Mouse (Mus musculus): ENCODE data around the gene Cryba4. TPM values are rescaled to one million over a fixed set of nuclear protein-coding genes. Genes with fewer than 3 reads are reported as not detected.
A peak's percentile ranks its signal among the peaks of the same experiment; 100 is the strongest.

Cryba4 gene
- total RNA-seq, 2 experiments from 2014 or later: not detected

- no peak for ATAC-seq (replicated peaks; ENCODE audit: low FRiP score, low TSS enrichment, poor library complexity, severe bottlenecking)
Observed at GRCm38 (mm10) chr5:112272934-112273333, 20.6 kb upstream of the Cryba4 start.

- ATAC-seq (replicated peaks; ENCODE audit: low FRiP score, low TSS enrichment, poor library complexity, severe bottlenecking): peak; percentile 34
Observed at GRCm38 (mm10) chr5:112270764-112271541, 18.6 kb upstream of the Cryba4 start.

GRCm38 (mm10) chr5:112266011-112266777, 13.9 kb upstream of the Cryba4 start:
- no peak for ATAC-seq (replicated peaks; ENCODE audit: low FRiP score, low TSS enrichment, poor library complexity, severe bottlenecking)

DNA sequence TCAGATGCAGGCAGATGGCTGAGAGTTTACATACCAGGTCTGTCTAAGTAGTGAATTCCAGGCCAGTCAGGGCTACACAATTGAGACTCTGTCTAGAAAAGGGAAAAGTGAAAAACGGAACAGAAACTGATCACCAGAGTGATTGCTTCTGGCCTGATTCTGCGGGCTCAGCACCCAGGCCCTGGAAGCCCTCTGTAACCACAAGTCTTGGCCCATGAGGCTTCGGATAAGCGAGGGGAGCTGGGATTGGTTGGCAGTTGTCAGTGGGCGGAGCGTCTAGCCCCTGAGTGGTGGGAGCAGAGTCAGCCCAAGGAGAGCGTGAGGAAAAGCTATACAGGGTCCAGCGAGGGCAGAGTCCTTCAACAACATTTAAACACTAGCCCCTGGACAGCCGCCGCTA, 13.2 kb upstream of the Cryba4 start:
- ATAC-seq (replicated peaks; ENCODE audit: low FRiP score, low TSS enrichment, poor library complexity, severe bottlenecking): peak; percentile 72

DNA sequence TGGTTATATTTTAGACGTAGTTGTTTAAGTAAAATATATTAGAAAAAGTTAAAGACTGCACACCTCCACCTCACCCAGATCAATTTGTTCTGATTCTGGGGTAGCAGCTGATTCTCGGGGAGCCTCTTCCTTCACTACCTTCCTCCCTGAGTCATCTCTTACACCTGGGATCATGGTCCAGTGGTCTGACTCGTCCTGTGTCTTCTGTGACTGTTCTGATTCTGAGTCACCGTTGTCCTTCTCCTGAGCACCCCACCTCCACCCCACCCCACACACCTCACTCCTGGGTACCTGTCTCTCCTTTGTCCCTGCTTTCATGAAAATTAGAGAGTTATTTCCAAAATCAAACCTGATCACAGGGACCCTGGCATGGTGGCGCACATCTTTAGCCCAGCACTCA, 12.8 kb upstream of the Cryba4 start:
- no peak for ATAC-seq (replicated peaks; ENCODE audit: low FRiP score, low TSS enrichment, poor library complexity, severe bottlenecking)

GRCm38 (mm10) chr5:112264099-112264498, 11.8 kb upstream of the Cryba4 start:
- ATAC-seq (replicated peaks; ENCODE audit: low FRiP score, low TSS enrichment, poor library complexity, severe bottlenecking): no peak

GRCm38 (mm10) chr5:112260818-112261217, 8.5 kb upstream of the Cryba4 start:
- ATAC-seq (replicated peaks; ENCODE audit: low FRiP score, low TSS enrichment, poor library complexity, severe bottlenecking): no peak

DNA sequence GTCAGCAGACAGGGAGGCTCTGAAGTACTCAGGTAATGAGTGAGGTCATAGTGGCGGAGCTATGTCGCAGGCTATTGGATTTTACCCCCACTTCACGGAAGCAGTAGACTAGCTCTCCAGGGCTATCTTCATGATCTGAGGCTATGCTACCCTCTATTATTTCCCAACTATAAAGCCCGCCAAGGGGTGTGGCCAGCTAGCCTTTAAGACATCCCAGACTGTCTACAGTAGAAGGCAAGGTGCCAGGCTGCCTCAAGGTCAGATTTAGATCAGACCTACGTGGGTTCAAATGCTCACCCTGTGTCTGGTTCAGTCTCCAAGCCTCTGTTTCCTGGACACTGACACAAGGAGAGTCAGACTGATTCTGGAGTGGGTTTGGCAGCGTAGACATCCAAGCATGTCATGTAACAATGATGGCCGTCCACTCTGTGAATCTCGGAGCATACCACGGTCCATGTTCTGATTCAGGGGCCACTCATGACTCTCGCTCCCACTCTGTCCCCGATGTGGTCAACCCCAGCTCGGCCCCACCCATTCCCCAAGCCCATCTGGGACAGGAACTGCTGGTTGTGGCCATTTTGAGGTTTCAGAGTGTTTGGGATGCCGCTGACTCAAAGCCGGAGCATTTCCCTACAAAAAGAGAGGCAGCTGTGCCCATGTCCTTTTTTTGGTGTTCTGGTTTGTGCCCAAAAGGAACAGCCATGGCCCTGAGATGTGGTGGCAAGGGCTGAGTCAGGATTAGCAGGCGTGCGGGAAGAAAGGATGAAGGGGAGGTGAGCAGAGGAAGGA, 7.7 kb upstream of the Cryba4 start:
- 0 out of 2 replicates have a peak, but pooled peaks have one; percentile 5 for ATAC-seq (replicated peaks; ENCODE audit: low FRiP score, low TSS enrichment, poor library complexity, severe bottlenecking)

DNA sequence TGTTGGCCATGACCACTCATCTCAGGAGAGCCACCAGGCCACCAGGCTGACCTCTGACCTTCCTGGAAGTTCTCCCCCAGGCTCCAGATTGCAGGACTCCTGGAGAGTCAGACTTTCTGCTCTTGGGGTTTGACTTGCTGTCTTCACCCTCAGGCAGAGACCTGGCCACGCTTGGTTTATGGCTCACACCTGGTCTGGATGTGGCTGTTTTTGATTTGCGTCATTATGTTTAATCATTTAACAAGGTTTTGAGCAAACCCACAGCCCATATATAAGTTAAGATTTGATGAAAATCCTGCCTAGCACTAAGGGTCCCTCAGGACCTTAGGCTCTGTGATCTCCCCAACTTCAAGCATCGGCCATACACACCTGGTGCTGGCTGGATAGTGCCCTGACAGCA, 5.6 kb upstream of the Cryba4 start:
- no peak for ATAC-seq (replicated peaks; ENCODE audit: low FRiP score, low TSS enrichment, poor library complexity, severe bottlenecking)

DNA sequence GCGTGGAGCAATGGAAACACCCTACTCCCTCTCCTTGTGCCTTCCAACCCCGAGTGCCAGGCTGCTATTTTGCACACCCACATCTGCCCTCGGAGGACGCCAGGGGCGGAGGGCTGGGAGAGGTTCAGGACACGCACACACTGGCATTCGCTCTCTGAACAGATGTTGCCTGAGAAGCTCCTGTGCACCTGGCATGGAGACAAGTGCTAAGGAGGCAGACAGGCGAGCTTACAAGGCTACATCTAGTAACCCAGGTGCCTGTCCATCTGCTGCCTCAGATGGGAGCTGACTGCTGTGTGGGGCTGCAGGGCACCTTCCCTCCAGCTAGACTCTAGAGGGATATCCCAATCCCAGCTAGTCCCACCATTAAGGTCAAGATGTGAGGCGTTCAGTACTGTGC, 4.1 kb upstream of the Cryba4 start:
- no peak for ATAC-seq (replicated peaks; ENCODE audit: low FRiP score, low TSS enrichment, poor library complexity, severe bottlenecking)

DNA sequence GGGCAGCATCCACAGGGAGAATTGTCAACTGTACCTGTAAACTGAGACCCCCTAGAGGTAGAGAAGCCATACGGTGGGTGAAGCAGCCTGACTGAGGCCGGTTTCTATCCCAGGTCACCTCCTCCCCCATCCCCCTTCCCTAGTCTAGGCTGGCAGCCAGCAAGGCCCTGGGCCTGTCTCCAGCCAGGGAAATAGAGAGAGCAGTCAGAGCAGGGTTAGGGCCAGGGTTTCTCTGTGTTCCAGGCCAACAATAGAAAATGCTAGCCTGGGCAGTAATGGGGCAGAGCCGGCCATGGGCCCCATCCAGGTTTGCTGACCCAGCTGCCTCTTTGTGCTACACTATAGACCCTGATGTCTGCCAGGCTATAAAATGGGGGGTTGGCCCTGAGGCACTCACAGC, 3.1 kb upstream of the Cryba4 start, which contains the start of gene Crybb1:
TSS of gene Crybb1 (plus strand) at position 390 of the 400 bp plus-strand sequence.
- no peak for ATAC-seq (replicated peaks; ENCODE audit: low FRiP score, low TSS enrichment, poor library complexity, severe bottlenecking)

- ATAC-seq (replicated peaks; ENCODE audit: low FRiP score, low TSS enrichment, poor library complexity, severe bottlenecking): peak; percentile 31
Observed at GRCm38 (mm10) chr5:112254282-112254806, 2.0 kb upstream of the Cryba4 start.

DNA sequence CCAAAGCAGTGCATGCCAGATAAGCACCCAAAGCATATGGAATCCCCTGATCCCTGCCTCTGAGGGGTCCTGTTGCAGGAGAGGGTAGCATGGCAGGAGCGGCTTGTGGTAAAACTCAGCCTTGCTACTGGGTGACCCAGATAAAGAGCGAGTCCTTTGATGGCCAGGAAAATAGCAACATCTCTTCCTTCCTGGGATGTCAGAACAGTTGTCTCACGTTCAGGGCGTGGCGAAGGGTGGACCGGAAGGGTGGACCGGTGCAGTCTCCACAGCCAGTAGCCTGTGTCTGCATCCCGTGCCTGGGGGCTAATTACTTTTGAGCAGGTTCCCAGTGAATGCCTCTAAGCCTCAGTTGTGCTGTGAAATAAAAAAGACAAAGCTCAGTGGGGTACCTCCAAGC, 851 bp upstream of the Cryba4 start:
- ATAC-seq (replicated peaks; ENCODE audit: low FRiP score, low TSS enrichment, poor library complexity, severe bottlenecking): peak; percentile 86

DNA sequence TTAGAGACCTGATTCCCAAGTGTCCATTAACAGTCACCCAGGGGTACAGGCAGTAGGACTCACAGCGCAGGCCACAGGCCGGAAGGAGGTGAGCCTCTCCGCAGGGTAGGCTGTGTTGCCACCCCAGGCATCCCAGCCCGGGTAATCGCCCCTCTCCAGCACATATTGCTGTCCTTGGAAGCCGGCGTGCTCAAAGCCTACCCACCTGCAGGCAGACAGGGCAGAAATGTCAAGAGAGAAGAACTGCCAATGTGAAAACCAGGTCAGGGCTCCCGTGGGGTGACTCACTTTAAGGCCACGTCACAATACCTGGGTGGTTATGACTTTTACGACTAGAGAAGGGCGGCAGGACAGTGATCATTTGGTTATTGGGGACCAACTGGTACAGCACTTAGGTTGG, 3.2 kb downstream of the Cryba4 start:
- no peak for ATAC-seq (replicated peaks; ENCODE audit: low FRiP score, low TSS enrichment, poor library complexity, severe bottlenecking)

DNA sequence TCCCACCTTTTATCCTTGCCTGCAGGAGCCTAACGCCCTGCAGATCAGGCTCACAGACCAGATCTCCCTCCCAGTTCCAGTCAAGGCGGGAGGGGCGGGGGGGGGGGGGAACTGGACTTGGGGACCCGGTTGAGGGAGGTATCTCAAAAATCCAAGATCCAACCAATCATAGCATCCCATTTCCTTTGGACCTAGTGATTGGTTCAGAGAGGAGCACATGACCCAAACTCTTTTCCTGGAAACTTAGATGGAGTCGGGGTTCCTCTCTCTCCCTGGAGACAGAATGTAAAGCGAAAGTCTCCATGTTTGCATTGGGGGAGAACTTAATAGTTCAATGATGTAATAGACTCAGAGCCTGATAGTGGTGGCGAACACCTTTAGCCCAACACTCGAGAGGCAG, 4.9 kb downstream of the Cryba4 start:
- no peak for ATAC-seq (replicated peaks; ENCODE audit: low FRiP score, low TSS enrichment, poor library complexity, severe bottlenecking)

DNA sequence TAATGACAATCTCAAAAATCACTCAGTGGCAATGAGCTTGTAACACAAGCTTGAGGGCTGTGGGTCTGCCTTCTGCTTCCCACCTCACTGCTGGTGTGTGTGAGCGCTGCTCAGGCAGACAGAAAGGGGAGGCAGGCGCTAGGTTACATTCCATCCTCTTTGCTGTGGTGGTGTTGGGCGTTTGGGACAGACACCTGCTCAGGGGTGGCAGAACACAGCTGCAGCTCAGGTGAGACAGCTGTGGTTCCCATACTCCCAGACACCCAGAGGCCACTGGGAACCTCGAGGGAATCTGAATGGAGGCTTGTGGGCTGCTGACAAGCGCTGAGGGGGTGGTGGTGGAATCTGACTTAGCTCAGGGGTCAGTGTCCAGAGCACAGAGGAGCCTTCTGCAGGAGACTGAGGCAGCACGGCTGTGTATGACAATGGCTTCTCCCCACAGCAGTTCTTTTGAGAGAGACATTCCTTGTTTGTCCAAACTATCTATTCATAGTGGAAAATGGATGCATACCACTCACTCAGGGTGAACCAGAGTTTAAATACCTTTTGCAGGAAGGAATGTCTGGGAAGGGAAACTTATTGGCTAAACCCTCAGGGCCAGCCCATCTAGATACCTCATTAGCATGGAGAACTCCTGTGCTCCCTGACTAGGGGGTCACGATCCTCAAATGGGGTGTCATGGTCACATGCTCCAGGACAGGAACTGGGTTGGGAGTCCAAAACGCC, 7.3 kb downstream of the Cryba4 start:
- ATAC-seq (replicated peaks; ENCODE audit: low FRiP score, low TSS enrichment, poor library complexity, severe bottlenecking): no peak

- ATAC-seq (replicated peaks; ENCODE audit: low FRiP score, low TSS enrichment, poor library complexity, severe bottlenecking): no peak; the same call in 1 of the 2 replicates
Observed at GRCm38 (mm10) chr5:112244275-112244562, 8.1 kb downstream of the Cryba4 start.

- peak; percentile 46 for ATAC-seq (replicated peaks; ENCODE audit: low FRiP score, low TSS enrichment, poor library complexity, severe bottlenecking)
Observed at GRCm38 (mm10) chr5:112243539-112244274, 8.6 kb downstream of the Cryba4 start.

- ATAC-seq (replicated peaks; ENCODE audit: low FRiP score, low TSS enrichment, poor library complexity, severe bottlenecking): no peak
Observed at GRCm38 (mm10) chr5:112243041-112243440, 9.3 kb downstream of the Cryba4 start.

Measured in megakaryocyte-erythroid progenitor cell, adult 5-6 weeks (primary cell).